Mouse (Mus musculus): ENCODE data around the gene Trap1.
"Not testable (repeated sequence)": the region's sequence is repeated elsewhere in the genome, so short reads cannot be mapped to it uniquely, and the experiment has no call there.

Trap1 gene

DNA sequence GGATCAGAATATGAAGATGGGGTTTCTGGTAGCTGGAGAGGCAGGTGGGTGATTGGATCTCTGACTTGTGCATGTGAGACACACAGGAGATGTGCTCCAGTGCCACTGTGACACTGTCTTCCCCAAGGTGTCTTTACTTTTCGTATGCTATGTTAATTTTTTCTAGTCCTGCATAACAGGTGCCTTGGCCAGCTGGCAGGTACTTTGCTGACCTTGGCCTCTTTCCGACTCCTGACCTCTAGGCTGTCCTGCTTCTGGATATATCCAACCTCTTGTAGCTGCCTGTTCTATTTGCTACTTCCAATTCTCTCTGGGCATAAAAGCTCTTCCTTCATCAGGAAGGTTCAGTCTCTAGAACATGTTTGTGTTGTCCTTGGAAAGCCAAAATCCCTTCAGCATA lies 42.1 kb downstream of the Trap1 start:
- DNase-seq = no peak

DNA sequence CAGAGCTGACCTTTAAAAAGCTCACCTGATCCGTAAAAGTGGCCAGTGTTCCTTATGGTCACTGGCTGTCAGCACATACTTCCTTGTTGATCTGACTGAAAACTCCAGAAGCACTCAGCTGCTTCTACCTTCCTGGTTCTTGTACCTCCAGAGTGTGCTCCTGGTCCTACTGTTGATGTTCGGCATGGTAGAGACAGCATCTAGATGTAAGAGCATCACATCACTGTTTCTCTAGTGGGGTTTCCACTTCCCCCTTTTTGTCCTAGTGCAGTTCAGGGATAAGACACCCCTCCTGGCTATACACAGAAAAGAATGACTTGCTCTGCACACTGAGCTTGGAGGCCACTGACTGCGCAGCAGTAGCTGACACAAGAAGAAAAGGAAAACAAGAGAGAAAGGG lies 43.2 kb downstream of the Trap1 start:
- DNase-seq = no peak

DNA sequence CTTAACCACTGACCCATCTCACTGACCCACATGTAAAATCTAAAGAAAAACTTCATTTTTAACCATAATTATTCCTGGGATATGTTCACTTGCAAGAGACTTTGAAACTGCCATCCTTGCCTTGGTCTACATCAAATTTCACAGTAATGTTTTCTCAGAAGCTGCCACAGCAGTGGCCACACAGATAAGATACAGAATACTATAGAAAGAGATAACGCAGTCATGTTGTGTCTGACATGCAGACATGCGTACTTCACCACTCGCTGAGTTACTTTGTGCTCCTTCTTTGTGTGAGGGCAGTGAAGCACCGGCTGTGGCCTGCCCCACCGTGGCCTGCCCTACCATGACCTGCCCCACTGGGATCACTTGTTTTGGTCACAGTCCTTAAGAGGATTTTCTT lies 43.7 kb downstream of the Trap1 start:
- no peak for DNase-seq

DNA sequence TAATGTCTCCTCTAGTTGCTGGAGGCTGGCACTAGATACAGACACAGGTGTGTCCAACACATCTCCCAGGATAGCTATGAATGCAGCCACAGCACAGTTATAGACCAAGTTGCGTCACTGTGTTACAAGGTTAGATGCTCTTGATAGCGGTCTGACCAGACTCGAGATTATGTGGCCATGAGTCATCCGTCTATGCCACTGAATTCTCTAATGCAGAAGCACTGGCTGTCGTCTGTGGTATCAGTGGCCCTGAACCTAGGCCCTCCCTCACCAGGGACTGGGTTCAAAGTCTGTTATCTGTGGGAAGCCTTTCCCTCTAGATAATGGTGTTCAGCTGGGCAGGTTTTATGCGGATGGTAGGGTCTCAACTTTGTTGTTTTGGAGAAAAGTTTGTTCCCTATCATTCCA lies 45.3 kb downstream of the Trap1 start:
- DNase-seq = no peak

DNA sequence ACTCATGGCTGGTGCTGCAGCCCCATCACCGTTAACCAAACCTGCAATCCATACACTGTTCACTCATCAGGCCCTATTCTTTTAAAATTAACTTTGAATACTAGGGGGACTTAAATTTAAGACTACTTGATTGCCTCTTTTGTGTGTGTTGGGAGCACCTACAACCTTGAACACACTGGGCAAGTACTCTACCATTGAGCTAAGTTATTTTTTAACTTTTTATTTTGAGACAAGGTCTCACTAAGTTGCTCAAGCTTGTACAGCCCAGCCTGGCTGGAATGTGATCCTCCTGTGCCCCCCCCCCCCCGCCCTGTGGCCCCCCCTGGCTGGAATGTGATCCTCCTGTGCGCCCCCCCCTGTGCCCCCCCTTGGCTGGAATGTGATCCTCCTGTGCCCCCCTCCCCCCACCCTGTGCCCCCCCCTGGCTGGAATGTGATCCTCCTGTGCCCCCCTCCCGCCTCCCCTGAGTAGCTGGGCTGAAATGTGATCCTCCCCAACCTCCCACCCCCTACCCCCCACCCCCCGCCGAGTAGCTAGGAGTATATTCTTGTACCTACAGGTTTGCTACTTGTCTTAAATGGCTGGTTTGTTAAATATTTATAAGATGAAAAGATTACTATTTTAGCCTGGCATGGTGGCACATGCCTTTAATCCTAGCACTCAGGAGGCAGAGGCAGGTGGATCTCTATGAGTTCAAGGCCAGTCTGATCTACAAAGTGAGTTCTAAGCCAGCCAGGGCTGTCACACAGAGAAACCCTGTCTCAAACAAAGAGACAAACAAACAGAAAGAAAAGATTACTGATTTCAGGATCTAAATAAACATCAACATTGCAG lies 46.0 kb downstream of the Trap1 start:
- no peak for DNase-seq

DNA sequence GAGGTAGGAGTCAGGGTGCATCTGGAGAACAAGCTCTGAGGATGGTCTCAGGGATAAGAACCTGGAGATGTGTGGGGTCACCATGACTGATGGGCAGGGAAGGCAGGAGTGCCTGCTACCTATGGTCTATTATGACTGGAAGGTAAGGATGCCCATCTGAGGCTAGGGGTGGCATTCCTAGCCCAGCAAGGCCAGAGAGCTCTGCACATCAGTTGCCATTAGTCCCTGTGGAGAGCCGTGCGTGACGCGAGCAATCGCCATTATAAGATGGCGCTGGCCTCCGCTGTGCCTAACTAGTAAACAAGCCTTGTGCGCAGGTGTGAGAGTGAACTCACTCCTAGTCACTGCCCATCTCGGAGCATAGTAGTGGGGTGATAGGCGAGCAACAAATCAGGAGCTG lies 47.1 kb downstream of the Trap1 start:
- DNase-seq = no peak

DNA sequence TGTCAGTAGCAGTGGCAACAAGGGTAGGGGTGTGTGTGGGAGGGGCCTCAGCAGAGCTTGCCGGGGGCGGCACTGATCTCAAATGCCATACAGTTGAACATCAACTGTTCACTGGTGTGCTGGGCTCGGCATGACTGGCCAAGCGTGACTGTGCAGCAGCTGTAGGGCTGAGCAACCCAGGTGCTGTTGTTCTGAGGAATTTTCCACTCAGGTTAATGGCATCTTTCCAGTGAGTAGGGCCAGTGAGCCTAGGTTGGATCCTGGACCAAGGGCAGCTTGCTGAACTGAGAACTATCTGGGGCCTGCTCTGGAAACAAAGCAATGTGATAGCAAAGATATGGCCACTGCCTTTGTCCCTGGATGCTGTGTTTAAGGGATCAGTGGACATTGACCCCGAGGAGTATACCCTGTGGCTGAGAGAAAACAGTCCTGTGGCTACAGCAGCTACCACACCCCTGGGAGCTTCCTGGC lies 48.2 kb downstream of the Trap1 start:
- no peak for DNase-seq

DNA sequence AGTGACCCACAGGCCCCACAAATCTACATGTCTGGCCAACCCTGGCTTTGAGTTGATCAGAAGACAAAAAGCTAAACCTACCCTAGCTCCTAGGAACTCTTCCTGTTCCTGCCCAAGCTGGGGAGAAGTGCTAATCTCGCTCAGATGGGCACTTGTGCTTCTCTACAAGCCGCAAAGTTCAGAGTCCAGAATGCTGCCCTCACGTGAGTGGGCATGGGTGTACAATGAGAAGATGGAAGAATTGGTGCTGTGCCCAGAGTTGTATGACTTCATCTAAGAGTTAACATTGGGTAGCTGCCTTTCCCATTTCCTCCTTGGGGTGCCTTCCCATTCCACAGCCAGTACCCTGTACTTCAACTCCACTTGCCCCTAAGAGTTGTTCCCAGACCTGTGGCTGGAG lies 50.4 kb downstream of the Trap1 start:
- DNase-seq = no peak

DNA sequence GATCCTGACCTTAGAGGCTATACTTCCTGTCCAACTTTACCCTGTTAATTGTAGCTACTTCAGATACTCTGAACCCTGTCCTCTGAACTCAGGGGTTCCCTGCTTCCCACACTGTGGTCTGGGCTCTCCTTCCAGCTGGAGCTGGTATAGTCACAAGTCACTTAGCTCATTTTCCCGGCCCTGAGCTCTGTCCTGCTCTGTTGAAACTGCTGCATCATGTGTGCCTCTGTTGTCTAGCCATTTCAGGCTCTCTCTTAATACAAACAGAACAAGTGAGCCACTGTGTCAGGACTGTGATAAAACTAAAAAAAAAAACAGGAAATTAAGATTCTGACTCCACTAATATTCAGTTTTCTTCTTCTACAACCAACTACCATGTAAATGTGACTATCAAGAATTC lies 51.0 kb downstream of the Trap1 start:
- DNase-seq = no peak

DNA sequence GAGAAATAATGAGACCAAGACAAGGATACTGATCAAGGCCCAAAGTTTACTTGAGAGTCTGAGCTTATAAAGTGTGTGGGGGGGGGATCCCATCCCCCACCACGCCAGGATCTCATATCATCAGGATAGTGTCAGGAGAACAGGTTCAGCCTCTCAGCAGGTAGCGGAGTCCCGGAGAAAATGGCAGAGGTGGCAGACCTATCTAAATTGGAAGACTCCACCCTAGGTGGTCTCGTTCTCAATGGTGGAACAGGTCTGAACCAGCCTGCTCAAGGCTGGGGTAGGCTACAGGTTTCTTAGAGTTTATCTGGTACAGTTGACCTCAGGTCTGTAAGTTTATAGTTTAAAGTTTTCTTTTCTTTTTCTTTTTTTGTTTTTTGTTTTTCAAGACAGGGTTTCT lies 54.9 kb downstream of the Trap1 start:
- no peak for DNase-seq

DNA sequence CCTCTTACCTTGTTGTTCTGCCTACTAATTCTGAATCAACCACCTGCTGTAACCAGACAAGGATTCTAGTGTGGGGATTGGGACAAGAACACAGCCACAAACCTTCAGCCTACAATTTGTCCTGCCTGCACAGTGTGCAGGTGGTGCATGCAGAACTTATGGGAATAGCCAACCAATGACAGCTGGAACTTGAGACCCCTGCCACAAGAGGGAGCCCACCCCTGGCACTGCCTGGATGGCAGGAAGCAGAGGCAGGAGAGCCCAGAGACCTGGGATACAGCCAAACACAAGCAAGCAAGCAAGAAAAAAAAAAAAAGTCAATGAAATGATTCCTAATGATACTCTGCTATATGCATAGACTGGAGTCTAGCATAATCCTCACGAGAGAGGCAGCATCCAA lies 56.4 kb downstream of the Trap1 start:
- no peak for DNase-seq

DNA sequence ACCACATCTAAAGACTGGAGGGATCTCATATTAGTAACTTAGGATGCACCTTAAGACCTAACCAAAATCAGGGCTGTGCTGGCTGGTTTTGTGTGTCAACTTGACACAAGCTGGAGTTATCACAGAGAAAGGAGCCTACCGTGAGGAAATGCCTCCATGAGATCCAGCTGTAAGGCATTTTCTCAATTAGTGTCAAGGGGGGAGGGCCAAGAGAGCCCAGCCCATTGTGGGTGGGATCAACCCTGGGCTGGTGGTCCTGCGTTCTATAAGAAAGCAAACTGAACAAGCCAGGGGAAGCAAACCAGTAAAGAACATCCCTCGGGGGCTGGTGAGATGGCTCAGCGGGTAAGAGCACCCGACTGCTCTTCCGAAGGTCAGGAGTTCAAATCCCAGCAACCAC lies 60.2 kb downstream of the Trap1 start:
- DNase-seq = not testable (repeated sequence)

DNA sequence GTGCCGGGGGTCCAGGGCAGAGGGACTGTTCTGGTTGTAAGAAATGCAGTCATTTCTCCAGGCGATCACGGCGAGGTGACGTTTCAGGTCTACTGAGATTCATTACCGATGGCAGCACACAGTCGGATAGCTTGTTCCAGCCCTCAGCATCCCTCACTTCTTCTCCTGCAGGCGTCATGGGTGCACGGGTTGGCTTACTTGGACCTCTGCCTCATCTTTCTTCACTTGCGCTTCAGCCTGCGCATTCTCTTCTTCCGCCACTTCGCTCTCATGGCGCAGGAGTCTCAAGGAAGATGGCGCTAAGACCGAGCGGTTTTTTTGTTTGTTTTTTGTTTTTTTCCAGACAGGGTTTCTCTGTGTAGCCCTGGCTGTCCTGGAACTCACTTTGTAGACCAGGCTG lies 60.8 kb downstream of the Trap1 start:
- not testable (repeated sequence) for DNase-seq

DNA sequence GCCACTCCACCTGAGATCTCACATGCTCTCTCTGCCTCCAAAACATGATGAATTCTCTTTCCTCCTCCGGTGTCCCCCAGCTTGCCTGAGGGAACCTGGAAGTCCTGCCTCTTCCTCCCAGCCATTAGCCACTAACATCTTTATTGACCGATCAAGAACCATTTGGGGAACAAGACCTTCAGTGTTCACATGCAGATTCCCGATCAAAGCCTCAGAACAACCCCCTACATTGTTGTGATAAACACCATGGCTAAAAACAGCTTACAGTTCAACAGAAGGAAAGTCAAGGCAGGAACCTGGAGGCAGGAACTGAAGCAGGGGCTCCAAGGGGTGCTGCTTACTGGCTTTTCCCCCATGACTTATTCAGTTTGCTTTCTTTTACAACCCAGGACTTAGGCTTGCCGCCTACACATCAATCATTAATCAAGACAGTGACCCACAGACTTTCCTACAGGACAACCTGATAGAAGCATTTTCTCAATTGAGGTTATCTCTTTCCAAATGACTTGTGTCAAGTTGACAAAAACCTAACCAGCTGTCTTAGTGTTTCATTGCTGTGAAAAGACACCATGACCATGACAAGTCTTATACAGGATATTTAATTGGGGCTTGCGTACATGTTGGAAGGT lies 63.5 kb downstream of the Trap1 start:
- no peak for DNase-seq

DNA sequence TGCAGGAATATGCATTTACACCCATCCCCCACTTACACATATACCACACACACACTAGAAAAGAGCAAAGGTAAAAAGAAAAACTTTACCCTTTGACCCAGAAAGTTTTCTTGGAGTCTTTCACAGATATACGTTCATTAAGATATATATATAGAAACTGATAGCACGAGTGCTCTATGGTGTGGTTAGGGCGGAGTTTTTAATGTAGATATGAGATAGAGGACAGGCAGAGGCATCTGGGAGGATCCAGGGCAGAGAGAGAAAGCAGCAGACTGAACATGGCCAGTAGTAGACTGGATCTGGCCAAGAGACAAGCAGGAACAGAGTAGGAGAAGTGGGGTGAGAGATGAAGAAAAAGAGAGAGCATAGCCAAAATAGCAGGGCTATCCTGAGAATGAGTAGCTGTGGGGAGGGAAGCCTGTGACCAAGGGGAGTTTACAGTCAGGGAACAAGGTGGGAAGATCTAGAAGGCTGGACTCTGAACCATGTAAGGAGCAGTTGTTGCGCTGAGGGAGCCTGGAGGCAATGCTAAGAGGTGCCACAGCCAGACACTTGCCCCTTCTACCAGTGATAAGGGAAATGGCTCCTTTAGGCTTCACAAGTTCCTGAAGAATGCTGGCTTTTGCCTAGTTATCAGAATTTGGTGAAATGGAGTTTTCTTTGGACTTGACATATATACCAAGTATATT lies 64.6 kb downstream of the Trap1 start:
- DNase-seq = no peak

DNA sequence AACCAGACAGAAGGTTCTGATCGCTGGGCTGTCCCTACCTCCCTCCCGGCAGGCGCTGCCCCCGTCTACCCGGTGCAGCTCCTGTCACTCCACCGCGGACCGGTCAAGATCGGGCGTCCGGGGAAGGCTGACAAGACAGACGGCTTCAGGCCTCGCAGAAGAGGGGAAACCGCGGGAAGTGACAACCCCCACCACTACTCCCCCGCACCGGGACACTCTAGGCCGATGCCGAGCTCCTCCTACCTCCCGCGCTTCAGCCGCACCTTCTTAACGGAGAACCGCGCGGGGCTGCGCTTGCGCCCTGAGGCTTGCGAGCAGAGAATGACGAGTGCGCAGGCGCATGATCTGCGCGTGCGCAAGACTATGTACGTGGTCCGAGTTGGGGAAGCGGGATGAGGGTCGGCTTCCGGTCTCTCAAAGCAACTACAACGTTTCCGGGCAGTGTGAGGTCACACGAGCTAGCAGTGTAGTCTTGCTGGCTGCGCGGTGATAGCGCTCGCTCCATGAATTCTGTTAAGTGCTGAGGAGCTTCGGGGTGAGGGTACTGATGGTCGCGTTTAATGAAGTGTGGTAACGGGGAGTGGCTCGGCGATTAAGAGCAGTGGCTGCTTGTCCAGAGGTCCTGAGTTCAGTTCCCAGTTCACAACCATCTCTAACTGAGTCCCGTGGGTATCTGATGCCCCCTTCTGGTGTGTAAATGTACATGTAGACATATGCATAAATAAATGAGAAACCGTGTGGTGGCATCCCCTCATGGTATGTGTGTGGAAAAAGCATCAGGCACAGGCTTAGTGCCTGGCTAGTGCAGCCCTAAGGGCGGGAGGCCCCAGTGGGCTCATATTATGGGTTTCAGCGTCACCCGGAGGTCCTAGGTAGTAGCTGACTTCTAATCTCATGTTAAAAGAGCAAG lies 73.9 kb downstream of the Trap1 start, which contains the start of gene Slx4:
TSS of gene Slx4 (minus strand) at position 282 of the 910 bp plus-strand sequence.
- peak; percentile 96 to 97 for DNase-seq

Data from cerebellum, postnatal 14 days (tissue).